Mouse (Mus musculus) lung, adult 2 months (tissue): ENCODE data around the gene Rab40c.

ENCODE experiments used
- CTCF ChIP-seq: fragments of 200-500 bp; IDR thresholded peaks from 2 replicates; pipeline ENCODE4 v1.5.1; 2011; ENCODE audit warnings: mild to moderate bottlenecking, low read length, control low read depth; ENCODE audit not compliant: insufficient read depth
- POLR2A ChIP-seq: fragments of 200-500 bp; IDR thresholded peaks from 2 replicates; pipeline ENCODE4 v1.6.1; 2011; ENCODE audit warnings: low read depth, mild to moderate bottlenecking, control low read depth, low read length, borderline replicate concordance; ENCODE audit errors: extremely low read depth

GRCm38 (mm10) chr17:25883268-25883667 is 36.3 kb downstream of the Rab40c start:
- TF ChIP-seq POLR2A (no peak), CTCF (no peak)
